Mouse (Mus musculus) small intestine, adult 2 months (tissue): ENCODE data around the gene Ppat. TPM values are rescaled to one million over a fixed set of nuclear protein-coding genes. Genes with fewer than 3 reads are reported as not detected.

ENCODE experiments used
- H3K27ac ChIP-seq: fragments of 200-500 bp; 2 replicates; pipeline ENCODE4 v1.5.1; 2012; ENCODE audit warnings: low read depth, low read length, control low read depth, inconsistent platforms; ENCODE audit not compliant: insufficient read depth
- H3K27me3 ChIP-seq: fragments of 200-500 bp; 2 replicates; pipeline ENCODE4 v1.6.1; 2012; ENCODE audit warnings: mild to moderate bottlenecking, moderate library complexity, low read length, inconsistent platforms; ENCODE audit not compliant: control insufficient read depth, insufficient read depth
- H3K36me3 ChIP-seq: fragments of 200-500 bp; 2 replicates; pipeline ENCODE4 v1.6.1; 2012; ENCODE audit warnings: mild to moderate bottlenecking, low read length, control low read depth, inconsistent platforms; ENCODE audit not compliant: control insufficient read depth, insufficient read depth
- H3K4me1 ChIP-seq: fragments of 200-500 bp; 2 replicates; pipeline ENCODE4 v1.6.1; 2012; ENCODE audit warnings: low read length, inconsistent platforms, mixed read lengths; ENCODE audit not compliant: control insufficient read depth, insufficient read depth, insufficient read length
- H3K4me3 ChIP-seq: fragments of 200-500 bp; 2 replicates; pipeline ENCODE4 v1.5.1; 2012; ENCODE audit warnings: low read depth, mild to moderate bottlenecking, control low read depth, inconsistent platforms, low read length, moderate library complexity
- CTCF ChIP-seq: fragments of 200-500 bp; IDR thresholded peaks from 2 replicates; pipeline ENCODE4 v1.5.1; 2012; ENCODE audit warnings: low read depth, mild to moderate bottlenecking, control low read depth, inconsistent platforms, low read length, moderate library complexity, mixed read lengths; ENCODE audit not compliant: insufficient replicate concordance, insufficient read length; ENCODE audit errors: extremely low read depth
- POLR2A ChIP-seq: fragments of 200-500 bp; IDR thresholded peaks from 2 replicates; pipeline ENCODE4 v1.6.1; 2012; ENCODE audit warnings: low read depth, mild to moderate bottlenecking, control low read depth, inconsistent platforms, low read length, moderate library complexity
- WGBS: fragments of 180-500 bp; shearing (Covaris S2); methylation state at CpG from one replicate; pipeline ENCODE4 v1.1.7; 2018; 5-methylcytosine and 5-hydroxymethylcytosine counted together
- polyA plus RNA-seq: library from polyadenylated mRNA; depleted of rRNA; stranded (reverse); fragments of >200 nt; gene quantifications from 2 replicates; pipeline ENCODE4 v1.2.3, GENCODE M21; 2012; rRNA removed

Gene Ppat
- polyA plus RNA-seq, 1 experiment: 1.2 TPM

DNA sequence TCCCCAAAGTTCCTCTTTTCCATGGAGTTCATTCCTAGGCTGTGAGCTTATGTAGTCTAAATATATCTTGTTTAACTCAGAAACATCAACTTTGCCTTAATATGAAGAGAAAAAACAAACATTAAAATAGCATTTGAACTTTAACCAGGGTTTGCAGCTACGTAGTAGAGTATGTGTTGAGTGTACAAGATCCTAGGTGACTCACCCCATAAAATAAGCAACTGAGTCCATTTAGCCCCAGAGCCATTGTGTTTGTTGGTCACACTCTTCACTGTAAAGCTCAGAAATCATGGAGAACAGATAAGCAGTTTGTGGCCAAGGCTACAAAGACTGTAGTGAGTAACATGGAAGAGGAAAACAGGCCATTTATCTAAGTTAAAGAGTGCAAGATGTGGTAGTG, 67.3 kb downstream of the Ppat start:
- Histone ChIP-seq H3K27ac (no peak overlapping the region), H3K4me1 (no peaks in the 10 kb centered on the region), H3K4me3 (no peak overlapping the region), H3K36me3 (peaks cover 46% of the 10 kb centered on the region), H3K27me3 (no peaks in the 10 kb centered on the region)
- no peak for TF ChIP-seq CTCF
- TF ChIP-seq POLR2A: no peak
- 79% methylated on average over 1 of the region's 1 CpGs for WGBS

DNA sequence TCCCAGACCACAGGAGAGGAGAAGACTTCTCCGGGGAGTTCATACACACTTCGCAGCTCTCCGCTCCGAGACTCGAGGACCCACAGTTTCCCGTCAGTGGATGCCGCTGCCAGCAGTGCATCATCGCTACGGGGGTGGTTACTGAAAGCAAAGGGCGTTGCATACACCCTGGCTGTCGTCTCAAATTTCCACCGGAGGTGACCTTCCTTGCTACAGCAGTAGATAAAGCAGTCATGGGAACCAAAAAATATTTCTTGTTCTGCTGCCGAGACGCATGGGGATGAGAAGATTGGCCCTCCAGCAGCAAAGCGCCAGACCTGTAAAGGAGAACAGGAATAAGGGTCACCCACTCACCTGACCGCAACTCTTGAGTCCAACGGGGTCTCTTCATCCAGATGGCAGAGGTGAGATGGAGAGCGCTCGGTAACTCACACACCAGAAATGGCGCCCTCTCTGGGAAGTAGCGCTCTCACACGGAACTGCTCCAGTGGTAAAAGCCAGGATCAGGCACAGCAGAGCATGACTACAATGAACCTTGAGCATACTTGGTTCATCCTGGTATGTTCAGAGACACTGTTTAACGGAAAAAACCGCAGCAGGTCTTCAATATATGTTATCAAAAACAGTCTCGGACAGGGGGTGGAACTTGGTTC, 75.1 kb downstream of the Ppat start:
- H3K4me3 ChIP-seq: no peak overlapping the region
- 93% methylated on average over 25 of the region's 25 CpGs for WGBS
- no peak overlapping the region for H3K27ac ChIP-seq
- no peaks in the 10 kb centered on the region for H3K27me3 ChIP-seq
- H3K4me1 ChIP-seq: no peaks in the 10 kb centered on the region
- H3K36me3 ChIP-seq: peaks cover 23% of the 10 kb centered on the region
- TF ChIP-seq POLR2A: no peak

DNA sequence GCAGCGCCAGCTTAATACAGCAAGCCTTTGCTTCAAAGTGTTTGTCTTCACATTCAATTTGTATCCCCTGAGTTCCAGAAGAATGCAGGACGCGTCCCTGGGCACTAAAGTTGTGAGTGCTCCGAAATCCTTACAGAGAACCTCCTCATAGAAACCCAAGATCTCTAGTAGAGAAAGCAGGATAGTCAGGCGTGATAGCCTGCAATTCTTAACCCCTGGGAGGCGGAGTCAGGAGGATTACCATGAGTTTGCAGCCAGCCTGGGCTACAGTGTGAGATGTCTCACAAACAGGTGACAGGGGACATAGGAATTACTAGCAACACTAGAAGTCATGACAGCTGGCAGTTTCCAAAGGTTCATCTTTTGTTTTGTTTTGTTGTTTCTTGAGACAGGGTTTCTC, 81.8 kb downstream of the Ppat start:
- Histone ChIP-seq H3K27me3 (no peaks in the 10 kb centered on the region), H3K36me3 (peaks cover 45% of the 10 kb centered on the region), H3K4me3 (no peak overlapping the region), H3K4me1 (no peaks in the 10 kb centered on the region), H3K27ac (no peak overlapping the region)
- no peak for TF ChIP-seq CTCF
- no peak for TF ChIP-seq POLR2A
- 76% methylated on average over 6 of the region's 6 CpGs for WGBS

DNA sequence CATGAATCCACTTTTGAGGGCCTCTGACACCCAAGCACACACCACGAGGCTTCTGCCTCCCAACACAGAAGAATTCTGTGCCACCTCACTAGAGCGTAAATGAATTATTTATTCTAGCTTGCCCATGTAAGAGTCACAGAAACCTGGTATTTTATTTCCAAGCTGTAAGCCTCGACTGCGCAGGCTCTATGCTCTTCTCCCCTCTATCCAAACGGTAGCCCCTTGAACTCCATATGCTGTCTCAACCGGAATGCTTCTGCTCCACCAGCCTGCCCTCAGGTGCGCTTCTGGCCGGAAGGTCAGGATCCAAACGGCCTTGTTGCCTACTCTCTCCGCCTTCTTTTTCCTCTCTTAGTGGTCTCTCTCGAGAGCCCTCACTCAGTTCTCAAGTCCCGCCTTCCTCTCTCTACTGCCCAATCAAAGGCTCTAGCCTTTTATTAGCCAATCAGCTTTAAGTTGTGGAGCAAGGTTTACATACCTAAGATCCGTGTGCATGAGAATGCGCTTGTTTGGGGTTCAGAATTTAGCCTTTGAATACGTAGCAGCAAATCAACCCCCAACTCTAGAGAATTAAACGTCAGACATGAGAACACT, 82.6 kb downstream of the Ppat start:
- Histone ChIP-seq H3K27me3 (no peaks in the 10 kb centered on the region), H3K36me3 (peaks cover 47% of the 10 kb centered on the region), H3K4me3 (peak overlapping the region; percentile 31; the same call in 1 of the 2 replicates), H3K27ac (no peak overlapping the region), H3K4me1 (no peaks in the 10 kb centered on the region)
- no peak for TF ChIP-seq POLR2A
- TF ChIP-seq CTCF: no peak
- 61% methylated on average over 16 of the region's 16 CpGs for WGBS

DNA sequence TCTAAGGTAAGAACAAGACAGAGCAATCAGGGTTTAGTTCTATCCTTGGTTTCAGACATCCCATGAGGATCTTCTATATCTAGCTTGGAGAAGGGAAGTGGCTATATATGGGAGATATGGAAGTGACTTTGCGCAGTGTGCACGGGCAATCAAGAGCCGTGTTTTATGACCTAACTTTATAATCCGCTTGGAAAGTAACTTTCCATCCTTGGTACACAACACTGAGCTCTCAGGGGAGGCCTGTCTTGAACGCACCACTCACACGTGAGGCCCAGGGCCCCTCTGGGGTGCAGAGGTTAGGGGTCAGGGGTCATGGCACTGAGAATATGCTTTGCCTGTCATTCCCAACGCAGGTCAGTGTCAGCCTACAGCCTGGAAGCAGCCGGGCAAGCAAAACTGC, 84.6 kb downstream of the Ppat start:
- H3K27ac ChIP-seq: no peak overlapping the region
- H3K4me1 ChIP-seq: no peaks in the 10 kb centered on the region
- H3K4me3 ChIP-seq: no peak overlapping the region
- TF ChIP-seq CTCF: no peak
- TF ChIP-seq POLR2A: no peak
- 35% methylated on average over 8 of the region's 8 CpGs for WGBS
- H3K27me3 ChIP-seq: no peaks in the 10 kb centered on the region
- H3K36me3 ChIP-seq: peaks cover 39% of the 10 kb centered on the region

Other genes starting within 250 kb of the Ppat start
- gene Aasdh, start 46.1 kb downstream of the Ppat start, polyA plus RNA-seq: 1.2 and 2.2 TPM in 2 replicates
- gene Paics, start 271 bp downstream of the Ppat start, polyA plus RNA-seq: 5.9 and 6.1 TPM in 2 replicates
- gene Srp72, start 23.1 kb upstream of the Ppat start, polyA plus RNA-seq: 3.9 and 5.8 TPM in 2 replicates
- gene Arl9, start 52.5 kb upstream of the Ppat start, polyA plus RNA-seq: not detected in 2 replicates
- gene Thegl, start 64.4 kb upstream of the Ppat start, polyA plus RNA-seq: 0.13 and 0.89 TPM in 2 replicates
- gene Hopx, start 163.5 kb upstream of the Ppat start, polyA plus RNA-seq: 72.0 and 80.7 TPM in 2 replicates